Mouse (Mus musculus): Measurements from ENCODE around the gene Gm10198.
A peak's percentile ranks its signal among the peaks of the same experiment; 100 is the strongest.

Gm10198 gene

DNA sequence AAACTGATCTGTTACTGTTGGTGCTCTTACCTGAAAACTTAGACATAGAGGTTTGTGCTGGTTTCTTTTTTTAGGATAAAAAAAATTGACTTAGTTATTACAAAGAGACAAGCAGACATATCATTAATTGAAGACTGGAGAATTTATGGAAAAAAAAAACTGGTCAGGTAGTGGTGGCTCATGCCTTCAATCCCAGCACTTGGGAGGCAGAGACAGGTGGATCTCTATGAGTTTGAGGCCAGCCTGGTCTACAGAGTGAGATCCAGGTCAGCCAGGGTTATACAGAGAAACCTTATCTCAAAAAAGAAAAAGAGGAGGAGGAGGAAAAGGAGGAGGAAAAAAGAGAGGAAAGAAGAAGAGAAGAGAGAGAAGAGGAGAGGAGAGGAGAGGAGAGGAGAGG lies at the start of gene Gm10198:
Gene Gm10198, plus strand, starts transcription at position 301 of the 400 bp plus-strand sequence.
- DNase-seq (ENCODE audit: low spot score), result no peak

DNA sequence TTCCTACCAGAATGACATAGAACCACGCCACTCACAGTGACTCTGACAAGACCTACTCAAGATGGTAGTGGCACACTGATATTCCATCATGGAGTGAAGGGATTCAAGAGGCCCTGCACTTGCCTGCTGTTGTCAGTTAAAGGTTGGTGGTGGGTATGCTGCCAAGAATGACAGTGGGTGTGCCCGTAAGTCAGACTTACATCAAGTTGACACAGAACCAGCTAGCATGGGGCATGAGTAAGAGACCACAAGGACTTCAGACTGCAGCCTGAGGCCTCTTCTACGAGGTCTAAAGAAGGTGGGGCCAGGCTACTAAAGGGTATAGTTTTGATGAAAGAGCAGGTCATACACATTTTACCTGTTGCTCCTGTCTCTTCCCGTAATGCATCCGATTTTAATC lies 47.3 kb upstream of the Gm10198 start:
- DNase-seq (ENCODE audit: low spot score), result no peak

DNA sequence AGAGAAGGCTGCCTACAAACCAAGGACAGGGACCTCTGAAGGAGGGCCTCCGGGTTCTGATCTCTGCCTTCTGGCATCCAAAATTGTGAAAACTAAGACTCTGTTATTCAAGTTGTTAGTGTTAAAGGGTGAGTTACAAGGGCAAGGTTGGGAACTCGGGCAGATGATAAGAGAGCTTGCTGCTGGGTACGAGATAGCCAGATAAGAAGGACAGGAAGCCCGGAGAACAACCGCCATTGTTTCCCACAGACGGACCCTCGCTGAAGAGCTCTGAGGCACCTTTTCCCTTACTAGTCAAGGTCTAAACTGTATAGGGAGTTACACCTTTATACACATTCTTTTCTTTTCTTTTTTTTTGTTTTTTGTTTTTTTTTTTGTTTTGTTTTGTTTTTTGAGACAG lies 39.8 kb upstream of the Gm10198 start:
- DNase-seq (ENCODE audit: low spot score), result no peak

DNA sequence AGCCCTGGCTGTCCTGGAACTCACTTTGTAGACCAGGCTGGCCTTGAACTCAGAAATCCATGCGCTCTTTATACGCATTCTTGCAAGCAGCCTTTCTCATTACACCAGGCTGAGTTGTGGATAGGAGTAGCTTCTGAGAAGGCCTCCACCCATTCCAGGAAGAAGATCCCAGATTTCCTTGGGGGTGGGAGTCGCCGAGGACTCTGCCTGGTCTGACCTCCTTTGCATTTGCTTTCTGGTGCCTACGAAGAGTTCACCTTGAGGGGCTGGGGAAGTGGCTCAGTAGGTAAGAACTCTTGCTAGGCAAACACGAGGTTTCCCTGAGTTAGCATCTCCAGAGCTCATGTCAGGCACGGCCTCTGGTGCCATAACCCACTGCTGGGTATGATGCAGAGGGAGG lies 39.4 kb upstream of the Gm10198 start:
- peak; percentile 48 for DNase-seq (ENCODE audit: low spot score)

DNA sequence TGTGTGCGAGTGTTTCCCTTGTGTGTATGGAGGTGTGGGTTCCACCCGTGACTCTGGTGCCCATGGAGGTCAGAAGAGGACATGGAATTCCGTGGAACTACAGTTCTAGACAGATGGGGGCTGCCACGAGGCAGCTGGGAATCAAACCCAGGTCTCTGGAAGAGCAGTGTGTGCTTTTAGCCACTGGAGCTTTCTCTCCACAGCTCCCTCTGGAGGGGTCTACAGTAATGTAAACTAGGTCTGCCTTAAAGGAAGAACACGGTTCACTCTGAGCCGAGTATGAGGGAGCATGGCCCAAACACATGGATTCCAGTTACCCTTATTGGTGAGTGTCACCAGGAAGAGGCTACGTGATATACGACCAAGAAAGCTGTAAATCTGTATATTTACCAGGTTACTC lies 38.6 kb upstream of the Gm10198 start:
- DNase-seq (ENCODE audit: low spot score), result no peak

DNA sequence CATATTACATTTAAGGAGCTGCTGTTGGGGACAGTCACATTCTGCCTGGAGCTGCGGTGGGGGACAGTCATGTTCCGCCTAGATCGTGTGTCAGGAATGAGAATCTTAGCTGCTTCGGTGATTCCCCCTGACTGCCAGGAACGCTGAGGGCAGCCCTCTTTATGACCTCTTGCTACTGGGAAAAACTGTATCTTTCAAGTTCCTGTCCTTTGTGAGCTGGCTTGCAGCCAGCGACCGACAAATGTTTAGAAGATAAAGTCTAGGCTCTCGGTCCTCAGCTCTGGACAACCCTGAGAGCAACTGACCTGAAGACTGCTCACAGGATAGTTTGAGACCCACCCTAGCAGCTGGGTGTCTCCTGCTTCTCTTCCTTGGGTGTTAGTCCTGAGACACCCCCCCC lies 37.3 kb upstream of the Gm10198 start:
- peak; percentile 65 for DNase-seq (ENCODE audit: low spot score)

DNA sequence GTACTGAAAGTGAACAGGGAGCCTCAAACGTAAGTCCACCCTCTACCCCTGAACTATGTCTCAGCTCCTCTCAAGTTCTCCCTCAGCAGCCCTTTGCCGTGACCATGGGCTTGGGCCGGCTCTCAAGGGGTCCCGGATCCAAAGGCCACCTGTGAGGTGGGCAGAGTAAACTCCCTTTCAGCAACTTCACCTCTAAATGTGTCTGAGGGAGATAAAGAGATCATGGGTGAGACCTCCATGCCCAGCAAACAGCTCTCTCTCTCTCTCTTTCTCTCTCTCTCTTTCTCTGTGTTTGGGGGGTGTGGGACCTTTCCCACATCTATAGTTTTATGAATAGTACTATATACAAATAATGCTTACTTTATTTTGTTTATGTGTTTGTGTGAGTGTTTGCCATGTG lies 36.2 kb upstream of the Gm10198 start:
- DNase-seq (ENCODE audit: low spot score), result no peak

DNA sequence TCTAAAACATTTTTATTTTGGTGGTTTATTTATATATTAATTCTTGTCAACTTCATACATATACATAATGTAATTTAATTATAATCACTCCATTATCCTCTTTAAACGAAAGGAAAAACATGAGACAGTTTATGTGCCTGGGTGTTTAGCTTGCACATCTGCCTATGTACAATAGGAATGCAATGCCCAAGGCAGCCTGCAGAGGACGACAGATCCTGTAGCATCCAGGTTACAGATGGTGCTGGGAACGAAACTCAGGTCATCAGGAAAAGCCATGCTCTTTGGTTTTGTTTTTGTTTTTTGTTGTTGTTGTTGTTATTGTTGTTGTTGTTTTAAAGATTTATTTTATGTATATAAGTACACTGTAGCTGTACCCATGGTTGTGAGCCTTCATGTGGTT lies 32.4 kb upstream of the Gm10198 start:
- DNase-seq (ENCODE audit: low spot score), result no peak

DNA sequence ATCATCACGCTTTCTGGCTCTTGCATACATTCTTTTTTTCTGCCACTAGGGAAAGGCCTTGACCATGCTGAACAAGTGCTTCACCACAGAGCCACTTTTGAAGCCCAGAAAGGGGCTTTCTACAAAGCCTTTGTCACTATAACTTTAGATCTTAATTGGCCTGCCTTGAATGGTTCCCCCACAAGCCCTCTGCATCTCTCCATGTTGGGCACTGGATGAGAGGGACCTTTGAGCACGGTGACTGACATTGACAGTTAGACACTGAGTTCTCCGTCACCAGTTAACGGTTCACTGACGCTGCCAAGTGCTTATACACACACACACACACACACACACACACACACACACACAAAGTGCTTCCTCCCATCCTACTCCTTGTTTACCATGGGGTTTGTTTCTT lies 30.0 kb upstream of the Gm10198 start:
- no peak for DNase-seq (ENCODE audit: low spot score)

DNA sequence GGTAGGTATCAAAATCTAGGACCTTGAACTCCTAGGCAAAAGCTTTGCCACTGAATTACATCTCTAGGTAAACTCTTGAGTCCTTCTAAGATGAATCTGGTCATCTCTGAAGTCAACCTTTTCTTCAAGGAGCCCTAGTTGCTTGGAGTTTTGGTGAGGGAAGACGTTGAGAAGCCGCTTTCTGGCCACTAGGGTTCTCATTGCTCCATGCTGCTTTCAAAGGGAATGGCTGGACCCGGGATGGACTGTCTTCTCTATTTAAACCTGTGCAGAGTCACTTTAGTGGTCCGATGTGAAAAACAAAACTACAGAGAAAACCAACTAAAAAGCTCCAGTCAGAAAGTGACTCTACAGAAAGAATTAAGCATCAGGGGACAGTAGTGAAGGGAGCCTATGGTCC lies 18.4 kb upstream of the Gm10198 start:
- no peak for DNase-seq (ENCODE audit: low spot score)

DNA sequence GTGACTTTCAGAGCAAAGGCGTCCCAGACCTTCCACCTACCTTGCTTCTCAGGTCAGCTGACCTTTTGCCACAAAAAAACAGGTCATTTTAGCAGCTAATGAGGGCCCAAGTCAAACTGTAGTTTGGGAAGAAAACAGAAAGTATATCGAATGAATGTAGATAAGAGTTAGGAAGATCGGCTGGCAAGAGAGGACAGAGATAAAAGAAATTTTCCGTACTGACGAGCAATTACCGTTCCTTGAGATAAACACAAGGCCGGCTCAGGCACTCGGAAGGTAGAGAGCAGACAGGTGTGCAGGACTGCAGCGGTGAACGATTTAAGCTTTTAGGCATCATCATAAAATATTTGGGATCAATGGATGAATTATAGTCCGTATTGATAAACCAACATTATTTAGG lies 15.4 kb upstream of the Gm10198 start:
- DNase-seq (ENCODE audit: low spot score), result no peak

DNA sequence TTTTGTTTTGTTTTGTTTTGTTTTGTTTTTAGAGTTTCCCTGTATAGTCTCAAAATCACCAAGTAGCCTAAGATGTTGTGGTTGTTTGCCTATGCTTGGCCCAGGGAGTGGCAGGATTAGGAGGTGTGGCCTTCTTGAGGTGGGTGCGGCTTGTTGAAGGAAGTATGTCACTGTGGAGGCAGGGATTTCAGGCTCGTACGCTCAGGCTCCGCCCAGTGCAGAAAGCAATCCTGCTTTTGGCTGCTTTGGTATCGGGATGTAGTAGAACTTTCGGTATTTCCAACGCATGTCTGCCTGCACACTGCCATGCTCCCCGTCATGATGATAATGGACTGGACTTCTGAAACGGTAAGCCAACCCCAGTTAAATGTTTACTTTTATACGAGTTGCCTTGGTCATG lies 12.5 kb upstream of the Gm10198 start:
- DNase-seq (ENCODE audit: low spot score), result no peak

DNA sequence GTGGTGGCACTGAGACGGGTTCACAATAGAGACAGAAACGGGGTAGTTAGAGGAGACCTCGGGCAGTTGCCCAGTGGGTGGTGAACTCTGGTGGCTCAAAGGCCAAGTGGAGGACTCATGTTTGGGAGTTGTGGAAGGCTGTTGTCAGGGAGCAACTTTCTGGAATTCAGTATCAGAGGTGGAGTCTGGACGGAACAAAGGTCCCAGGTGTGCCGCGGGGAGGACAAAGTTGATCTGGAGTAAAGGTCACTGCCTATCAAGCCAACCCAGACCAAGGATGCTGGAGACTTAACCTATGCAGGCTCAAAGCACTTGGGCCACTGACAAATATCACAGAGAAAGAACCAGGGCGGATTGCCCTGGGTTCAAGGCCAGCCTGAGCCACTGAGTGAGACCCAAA lies 5.5 kb downstream of the Gm10198 start:
- DNase-seq (ENCODE audit: low spot score), result peak; percentile 64

DNA sequence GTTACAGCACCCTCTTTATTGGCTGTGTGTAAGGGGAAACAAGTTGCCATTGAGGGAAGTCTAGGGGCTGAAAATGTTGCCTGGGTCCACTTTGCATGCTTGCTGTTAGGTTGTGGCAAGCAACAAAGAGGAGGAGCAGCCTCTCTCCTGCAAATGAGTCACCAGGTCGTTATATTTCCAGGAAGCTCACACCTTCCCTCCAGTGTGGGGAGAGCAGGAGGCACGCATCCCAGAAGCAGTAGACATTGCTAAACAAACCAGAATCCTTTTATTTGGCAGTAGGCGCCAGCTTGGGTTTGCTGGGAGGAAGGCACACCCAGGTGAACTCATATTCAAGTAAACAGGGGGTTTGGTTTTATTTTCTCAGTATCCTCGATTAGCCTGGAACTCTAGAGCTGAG lies 8.8 kb downstream of the Gm10198 start:
- no peak for DNase-seq (ENCODE audit: low spot score)

DNA sequence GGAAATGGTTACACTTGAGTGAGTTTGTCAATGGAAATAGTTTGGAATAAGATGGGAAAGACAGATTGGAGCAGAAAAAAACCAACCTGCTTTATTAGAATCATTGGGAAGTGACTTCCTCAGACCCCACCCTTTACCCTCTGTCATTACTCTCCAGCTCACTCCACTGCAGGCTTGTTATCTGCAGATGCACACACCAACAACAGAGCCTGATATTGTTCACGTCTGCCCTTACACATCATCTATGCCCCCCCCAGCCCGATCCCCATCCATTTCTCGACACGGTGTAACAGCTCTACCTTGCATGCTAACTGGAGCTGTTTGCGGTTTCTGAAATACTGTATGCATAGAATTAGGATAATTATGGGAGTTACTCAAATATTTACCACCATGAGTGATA lies 12.2 kb downstream of the Gm10198 start:
- DNase-seq (ENCODE audit: low spot score), result no peak

DNA sequence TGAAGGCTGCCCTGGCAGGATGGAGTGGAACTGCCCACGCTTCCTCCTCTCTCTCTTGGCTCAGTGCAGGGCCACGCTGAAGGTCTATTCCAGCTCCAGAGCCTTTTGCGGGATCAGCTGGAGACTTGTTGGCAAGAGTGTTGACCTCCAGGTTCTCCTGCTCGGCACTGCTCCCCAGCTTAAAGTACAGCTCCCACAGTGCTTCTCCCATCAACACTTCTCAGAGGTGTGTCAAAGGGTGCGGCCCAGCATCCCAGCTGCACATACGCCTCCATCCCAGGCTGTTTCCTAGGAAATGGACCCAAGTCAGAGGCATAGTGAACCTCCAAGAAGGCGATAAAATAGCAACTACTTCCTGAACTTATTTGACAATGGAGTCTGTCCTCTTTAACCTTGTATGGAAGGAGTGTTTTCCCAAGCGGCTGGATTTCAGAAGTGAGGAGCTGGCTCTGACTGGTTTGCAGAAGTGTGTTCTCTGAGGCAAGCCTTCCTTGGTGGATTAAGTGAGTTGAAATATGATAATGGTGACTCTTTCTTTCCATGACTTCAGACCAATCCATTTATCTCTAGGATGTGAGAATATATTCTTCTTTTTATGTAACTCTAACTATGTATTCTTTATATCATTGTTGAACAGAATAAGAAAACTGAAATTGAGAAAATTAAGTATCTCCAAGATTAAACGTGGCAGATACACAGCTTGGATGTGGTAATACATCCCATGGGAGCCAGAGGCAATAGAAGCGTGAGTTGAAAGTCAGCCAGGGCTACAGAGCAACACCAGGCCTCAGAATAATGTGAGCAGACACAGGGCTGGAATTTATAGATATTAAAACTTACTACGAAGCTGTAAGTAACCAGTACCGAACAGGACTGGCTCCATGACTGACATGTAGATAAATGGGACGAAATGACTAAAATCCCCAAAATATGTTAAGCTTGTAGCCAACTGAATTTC lies 23.9 kb downstream of the Gm10198 start:
- no peak for DNase-seq (ENCODE audit: low spot score)

DNA sequence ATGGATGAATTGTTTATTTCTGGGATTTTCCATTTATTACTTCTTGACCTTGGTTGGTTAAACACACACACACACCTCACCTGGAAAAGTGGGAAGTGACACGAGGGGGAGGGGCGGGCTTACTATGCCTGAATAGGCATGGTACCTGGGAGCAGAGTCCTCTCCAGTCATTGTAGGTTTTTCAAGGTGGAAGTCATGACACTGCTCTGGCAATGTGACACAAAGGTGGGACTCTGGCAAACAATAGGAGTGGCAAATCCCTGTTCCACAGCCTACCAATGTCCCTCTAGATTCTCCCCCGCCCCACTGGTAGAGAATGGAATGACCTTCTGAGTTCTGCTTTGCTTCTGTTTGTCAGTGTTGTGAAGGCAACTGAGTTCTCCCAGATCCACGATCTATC lies 27.8 kb downstream of the Gm10198 start:
- no peak for DNase-seq (ENCODE audit: low spot score)

DNA sequence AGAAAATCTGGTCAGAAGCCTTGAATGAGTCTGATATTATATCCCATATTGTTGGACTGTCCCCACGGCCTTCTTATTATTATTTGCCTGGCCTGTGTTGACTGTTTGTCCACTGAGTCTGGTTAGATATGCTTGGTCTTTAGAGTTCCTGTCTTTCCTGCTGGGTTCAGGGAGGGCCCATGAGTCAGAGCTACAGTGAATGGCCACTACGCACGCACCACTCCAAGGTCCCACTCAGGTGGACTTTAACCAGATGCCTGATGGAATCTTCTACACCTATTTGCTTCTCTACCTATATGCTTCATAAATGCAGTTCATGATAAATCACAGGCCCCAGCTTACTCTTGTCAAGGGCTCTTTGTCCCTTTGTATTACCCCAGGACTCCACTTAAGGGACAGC lies 29.8 kb downstream of the Gm10198 start:
- DNase-seq (ENCODE audit: low spot score), result no peak

DNA sequence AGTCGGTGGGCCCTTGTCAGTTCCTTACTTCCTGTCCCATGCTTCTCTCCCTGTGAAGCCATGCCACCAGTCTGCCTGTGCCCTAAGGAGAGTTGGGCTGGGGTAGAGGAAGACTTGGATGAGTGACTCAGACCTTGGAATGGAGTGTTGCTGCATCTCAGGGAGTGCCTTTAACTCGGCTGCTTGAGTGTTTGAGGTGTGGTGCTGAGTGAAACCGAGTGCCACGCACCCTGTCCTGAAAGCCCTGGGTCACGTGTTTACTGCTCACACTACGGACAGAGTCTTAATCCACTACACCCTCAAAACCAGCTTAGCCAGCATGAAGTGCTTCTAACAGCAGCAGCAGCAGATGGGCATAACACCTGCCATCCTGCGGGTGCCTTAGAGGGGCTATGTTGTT lies 30.5 kb downstream of the Gm10198 start:
- DNase-seq (ENCODE audit: low spot score), result no peak

DNA sequence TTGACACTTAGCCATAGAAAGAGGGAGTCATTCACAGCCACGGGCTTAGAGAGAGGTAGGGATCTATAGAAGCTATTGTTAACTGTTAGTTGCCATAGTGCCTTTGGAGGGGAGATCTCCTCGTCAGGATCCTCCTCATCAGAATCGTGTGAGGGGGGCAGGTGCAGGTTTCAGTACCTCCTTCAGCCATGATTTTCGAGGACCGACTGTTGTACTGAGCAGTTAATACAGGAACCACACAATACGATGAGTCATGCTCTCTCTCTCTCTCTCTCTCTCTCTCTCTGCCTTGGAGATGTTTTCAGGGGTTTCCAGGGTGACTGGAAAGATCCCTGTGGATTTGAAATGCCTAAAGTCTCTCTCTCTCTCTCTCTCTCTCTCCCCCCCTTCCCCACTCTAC lies 31.5 kb downstream of the Gm10198 start:
- no peak for DNase-seq (ENCODE audit: low spot score)

DNA sequence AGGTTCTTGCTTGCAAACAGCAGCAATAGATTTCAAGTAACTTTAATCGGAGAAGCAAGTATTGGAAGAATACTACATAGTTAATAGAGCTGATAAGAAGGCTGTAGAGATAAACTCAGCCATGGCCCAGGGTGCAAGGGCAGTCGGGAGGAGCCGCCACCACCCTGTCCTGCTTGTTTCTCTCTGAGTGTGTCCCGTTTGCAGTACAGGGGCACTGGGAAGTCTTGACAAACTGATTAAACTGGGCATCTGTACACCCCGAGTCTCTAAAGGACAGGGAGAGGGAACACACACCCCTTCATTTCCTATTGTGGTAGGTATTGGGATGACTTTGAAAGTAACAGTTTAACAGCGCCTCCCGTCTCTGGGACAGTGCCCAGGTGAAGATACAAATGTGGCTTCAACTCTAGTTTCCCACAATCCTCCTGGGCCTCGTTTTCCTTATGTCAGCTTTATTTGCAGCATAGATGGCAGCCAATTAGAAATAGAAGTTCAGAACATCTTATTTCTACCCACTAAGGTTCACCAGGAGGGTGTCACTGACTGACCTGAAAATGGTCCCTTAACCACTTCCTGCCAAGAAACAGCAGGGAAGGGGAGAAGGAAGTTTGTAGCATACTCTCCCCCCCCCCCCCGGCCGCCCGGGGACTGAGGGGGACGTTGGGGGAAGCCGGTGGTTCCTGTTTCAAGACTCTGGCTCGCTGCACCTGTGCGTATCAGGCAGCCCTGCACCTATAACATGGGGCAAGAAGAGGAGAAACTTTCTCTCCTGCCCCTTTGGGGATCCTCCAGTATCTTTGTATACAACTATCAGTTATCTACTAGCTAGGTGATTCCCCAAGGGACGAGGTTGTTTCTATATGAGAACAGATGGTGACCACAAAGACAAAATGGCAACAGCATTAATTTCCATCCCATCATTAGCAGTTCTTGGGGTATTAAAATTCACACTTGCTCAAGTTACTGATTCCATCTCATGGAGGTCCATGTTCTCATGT lies 41.9 kb downstream of the Gm10198 start:
- DNase-seq (ENCODE audit: low spot score), result no peak

DNA sequence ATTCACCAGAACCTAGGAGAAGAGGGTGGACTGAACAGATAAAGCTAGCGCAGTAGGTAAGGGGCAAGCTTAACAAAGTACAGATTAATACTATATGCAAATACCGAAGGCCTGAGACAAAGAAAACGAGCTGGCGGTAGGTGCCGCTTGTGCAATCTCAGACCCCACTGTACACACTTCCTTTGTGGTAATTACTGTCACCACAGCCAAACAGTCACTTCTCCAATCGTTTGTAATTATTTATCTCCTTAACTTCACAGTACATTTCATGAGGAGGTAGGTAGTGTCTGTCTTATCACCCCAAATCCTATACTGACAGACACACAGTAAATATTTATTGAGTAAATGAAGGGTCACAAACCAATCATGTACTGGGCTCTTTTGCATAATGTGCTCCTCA lies 47.7 kb downstream of the Gm10198 start:
- DNase-seq (ENCODE audit: low spot score), result no peak
